Mouse (Mus musculus) layer of hippocampus, adult 18-20 months (tissue): ENCODE data around the gene Hoxd3. TPM values are rescaled to one million over a fixed set of nuclear protein-coding genes. Genes with fewer than 3 reads are reported as not detected.

ENCODE experiments used
- DNase-seq, 2 experiments: peaks; one replicate each; pipeline ENCODE4 v3.0.0; 2022; ENCODE audit warnings: low spot score in 2 of 2
- total RNA-seq, 2 experiments: library from RNA; stranded (reverse); gene quantifications; 2 replicates each; pipeline ENCODE4 v1.2.3; 2021

Hoxd3 gene
- total RNA-seq, 2 experiments from 2014 or later = not detected

DNA sequence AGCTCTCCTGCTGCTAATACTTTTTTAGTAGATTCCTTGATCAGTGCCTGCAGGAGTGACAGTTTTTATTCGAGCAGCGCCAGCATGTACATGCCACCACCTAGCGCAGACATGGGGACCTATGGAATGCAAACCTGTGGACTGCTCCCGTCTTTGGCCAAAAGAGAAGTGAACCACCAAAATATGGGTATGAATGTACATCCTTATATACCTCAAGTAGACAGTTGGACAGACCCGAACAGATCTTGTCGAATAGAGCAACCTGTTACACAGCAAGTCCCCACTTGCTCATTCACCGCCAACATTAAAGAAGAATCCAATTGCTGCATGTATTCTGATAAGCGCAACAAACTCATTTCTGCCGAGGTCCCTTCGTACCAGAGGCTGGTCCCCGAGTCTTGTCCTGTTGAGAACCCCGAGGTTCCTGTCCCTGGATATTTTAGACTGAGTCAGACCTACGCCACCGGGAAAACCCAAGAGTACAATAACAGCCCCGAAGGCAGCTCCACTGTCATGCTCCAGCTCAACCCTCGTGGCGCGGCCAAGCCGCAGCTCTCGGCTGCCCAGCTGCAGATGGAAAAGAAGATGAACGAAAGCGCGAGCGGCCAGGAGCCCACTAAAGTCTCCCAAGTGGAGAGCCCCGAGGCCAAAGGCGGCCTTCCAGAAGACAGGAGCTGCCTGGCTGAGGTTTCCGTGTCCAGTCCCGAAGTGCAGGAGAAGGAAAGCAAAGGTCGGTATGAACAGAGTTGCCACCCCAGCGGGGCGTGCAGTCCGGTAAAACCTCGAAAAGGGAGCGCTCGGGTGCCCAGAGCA is 19.5 kb upstream of the Hoxd3 start:
- DNase-seq = no peak

GRCm38 (mm10) chr2:74692808-74693431 is 18.8 kb upstream of the Hoxd3 start:
- no peak for DNase-seq

GRCm38 (mm10) chr2:74693432-74693827 is 18.3 kb upstream of the Hoxd3 start:
- no peak for DNase-seq

GRCm38 (mm10) chr2:74694066-74694465 is 17.7 kb upstream of the Hoxd3 start:
- DNase-seq = no peak

DNA sequence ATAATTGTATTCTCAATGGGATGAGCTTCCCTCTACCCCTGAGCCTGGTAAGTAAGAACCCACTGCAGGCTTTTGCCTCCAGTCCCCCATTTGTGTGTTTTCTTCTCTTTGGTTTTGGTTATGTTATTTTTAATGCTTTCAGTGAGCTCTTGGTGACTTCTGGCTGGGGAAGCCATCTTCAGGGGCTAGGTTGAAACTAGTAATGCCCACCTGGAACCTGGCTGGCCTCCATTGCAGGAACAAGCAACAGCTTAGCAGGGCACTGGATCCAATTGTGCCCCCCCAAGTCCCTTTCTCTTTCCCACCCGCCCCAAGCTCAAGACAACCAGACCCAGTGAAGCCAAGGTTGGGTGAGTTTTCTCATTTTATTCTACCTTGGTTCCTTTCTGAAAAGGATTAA is 16.3 kb upstream of the Hoxd3 start:
- DNase-seq = no peak

DNA sequence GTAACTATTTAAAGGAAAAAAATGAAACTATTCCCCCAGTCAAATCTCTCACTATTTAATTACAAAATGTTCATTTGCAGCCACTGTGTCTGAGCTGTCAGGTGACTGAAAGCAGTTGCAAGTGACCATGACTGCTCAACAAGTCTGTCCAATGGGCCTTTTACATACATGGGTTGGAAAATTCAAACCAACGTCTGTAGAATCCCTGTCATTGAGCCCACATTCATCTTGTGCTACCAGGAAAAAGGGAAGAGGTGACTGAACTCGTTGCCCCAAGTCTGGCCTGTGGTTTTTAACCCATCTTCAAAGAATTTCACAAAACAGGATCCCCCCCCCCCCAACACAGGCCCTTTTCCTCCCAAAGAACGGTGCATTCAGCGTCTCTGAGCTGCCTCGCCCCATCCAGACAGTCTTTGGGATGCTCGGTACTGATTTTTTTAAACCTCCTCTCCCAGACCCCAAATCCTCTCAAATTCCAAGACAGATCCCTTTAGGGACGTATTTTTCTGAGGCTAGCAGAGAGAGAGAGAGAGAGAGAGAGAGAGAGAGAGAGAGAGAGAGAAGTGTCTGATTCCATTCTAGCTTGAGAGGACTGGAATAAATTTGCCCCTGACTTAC is 15.8 kb upstream of the Hoxd3 start:
- DNase-seq = no peak

GRCm38 (mm10) chr2:74696442-74697335 is 15.0 kb upstream of the Hoxd3 start:
- DNase-seq = no peak

GRCm38 (mm10) chr2:74697567-74698121 is 14.1 kb upstream of the Hoxd3 start, which contains the start of gene Hoxd9:
TSS of gene Hoxd9 (plus strand) at chr2:74697727.
- no peak for DNase-seq

DNA sequence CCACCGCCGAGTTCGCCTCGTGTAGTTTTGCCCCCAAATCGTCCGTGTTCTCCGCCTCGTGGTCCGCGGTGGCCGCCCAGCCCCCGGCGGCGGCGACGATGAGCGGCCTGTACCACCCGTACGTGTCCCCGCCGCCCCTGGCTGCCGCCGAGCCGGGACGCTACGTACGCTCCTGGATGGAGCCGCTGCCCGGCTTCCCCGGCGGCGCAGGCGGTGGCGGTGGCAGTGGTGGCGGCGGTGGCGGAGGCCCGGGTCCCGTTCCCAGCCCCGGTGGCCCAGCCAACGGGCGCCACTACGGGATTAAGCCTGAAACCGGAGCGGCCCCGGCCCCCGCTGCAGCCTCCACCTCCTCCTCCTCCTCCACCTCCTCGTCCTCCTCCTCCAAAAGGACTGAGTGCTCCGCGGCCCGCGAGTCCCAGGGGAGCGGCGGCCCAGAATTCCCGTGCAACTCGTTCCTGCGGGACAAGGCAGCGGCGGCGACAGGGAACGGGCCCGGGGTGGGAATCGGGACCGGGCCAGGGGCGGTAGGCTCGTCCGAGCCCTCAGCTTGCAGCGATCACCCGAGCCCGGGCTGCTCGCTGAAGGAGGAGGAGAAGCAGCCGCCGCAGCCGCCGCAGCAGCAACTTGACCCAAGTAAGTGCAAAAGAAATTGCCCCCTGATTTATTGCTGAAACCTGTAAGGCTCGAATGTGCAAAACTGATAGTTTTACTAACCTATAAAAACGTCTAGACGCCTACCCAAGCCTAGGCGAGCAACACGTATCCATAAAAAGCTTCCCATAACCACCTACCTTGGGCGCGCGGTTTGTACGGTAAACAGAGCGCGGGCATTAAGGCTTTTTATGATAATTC is 13.3 kb upstream of the Hoxd3 start:
- no peak for DNase-seq

DNA sequence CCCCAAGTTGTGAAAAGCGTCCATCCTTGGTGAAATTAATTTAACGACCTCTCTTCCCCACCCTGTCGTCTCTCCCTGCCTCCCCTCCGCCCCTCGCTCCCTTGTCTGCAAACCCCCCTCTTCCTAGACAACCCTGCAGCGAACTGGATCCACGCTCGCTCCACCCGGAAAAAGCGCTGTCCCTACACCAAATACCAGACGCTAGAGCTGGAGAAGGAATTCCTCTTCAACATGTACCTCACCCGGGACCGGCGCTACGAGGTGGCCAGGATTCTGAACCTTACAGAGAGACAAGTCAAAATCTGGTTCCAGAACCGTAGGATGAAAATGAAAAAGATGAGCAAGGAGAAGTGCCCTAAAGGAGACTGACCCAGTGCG is 12.7 kb upstream of the Hoxd3 start:
- no peak for DNase-seq

DNA sequence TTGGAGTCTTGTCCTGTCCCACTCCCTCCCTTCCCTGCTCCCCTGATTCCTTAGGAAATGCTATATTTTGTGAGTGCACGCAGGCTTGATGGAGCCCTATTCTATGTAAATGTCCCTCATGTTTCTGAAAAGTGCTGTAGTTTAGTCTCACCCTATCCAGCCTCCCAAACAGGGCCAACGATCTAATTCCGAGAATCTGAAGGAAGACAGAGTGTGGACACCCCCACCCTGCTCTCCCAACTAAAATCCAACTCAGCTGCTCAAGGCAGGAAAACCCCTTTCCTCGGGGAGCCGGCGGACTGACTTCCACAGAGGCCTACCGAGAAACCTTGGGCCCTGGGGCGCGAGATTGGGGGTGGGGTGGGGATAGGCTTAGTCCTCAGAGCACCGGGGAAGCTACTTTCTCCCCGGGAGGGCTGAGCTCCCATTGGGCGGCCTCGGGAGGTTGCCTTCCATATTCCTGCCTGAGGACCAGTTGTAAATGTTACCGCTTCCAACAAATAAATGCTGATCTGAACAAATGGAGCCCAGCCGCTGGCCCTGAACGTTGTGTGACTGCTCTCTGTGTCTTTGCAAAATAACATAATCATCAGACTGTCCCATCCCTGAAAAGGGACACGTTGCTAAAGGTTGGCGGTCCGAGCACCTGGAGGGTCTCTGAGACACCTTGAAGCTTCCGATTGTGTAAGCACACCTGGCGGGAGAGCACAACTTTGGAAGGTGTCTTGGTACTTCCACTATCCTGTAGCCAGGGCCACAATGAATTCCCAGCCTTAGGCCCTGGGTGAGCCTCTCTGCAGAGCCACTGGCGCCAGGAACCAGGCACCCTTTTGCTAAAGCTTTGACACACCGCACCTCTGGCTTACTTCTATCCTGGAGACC is 11.8 kb upstream of the Hoxd3 start:
- DNase-seq = no peak

DNA sequence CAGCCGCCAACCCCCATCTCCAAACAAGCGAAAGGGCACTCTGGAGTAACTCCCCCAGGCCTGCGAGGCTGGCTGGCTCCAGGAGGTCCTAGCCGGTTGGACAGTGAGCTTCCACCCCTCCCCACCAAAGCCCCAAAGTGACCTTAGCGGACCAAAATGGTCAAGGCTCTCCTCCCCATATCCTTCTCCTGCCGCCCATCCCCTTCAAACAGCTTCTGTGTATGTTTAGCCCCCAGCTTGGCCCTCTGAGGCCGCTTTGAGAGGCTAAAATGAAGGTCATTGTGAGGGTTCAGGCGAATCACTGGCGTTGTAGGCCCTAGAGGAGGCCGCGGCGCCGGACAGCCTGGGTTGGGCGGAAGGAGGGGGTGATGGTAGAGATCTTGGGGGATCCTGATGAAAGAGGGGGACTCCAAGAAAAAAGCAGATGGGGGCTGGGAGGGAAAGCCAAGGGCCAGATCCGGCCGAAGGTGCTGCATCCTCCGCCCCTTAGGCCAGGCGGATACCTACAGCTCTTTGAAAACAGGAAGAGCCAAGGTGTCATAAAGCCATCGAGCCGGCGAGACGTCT is 11.1 kb upstream of the Hoxd3 start:
- no peak for DNase-seq

DNA sequence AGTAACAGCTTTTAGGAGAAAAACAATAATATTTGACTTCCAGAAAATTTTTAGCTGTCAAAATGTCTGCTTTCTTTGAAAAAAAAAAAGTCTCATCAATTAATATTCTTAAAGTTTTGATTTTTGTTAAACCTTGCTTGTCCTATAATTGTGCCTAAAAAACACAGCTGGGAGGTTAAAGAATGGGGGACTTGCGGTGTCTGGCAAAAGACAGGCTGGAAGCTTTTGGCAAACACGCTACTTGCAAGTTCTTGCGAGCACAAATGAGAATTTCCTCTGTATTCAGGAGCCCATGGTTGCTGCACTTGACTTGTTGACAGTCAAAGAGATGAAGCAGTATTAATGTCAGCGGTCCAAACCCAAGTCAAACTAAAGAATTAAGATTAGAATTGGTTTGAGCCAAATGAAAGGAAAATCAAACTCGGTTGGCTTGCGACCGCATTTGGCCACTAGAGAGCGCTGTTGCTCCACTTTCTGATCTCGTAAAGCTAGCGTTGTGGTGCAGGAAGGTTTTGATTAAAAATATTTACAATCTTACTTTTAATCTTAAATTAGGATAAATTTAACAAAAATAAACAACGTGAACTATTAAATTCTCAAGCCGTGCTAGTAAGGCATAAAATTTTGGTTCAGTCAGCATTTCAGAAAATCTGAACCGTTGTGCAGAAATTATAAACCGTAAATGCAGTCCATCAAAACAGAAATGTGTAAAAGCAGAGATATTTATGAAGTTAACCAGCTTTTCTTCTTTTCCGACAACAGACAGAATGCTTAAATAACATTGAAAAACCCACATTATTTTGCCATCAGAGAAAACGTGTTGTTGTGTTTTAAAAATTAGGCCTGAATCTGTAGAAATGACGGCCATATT is 9.5 kb upstream of the Hoxd3 start:
- DNase-seq = peak; percentile 37 to 87

- DNase-seq = no peak
Measured at GRCm38 (mm10) chr2:74702820-74703219, 8.9 kb upstream of the Hoxd3 start.

DNA sequence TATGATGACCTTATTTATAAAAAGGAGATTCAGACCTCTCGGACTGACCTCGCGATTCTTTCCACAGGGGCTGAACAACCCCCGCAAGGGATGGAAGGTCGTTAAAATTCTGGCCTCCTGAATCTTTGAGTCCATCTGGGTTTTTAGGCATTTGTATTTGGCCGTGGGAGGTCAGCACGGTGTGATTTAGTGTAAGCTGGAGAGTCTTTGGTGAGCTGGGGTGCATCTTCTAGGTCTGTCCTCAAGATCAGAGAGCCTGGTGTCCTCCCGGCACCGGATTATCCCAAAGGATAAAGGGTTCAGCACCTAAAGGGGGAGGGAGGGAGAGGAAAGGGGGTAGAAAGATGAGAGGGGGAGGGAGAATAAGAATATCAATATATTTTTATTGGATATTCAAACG is 8.4 kb upstream of the Hoxd3 start:
- no peak for DNase-seq

DNA sequence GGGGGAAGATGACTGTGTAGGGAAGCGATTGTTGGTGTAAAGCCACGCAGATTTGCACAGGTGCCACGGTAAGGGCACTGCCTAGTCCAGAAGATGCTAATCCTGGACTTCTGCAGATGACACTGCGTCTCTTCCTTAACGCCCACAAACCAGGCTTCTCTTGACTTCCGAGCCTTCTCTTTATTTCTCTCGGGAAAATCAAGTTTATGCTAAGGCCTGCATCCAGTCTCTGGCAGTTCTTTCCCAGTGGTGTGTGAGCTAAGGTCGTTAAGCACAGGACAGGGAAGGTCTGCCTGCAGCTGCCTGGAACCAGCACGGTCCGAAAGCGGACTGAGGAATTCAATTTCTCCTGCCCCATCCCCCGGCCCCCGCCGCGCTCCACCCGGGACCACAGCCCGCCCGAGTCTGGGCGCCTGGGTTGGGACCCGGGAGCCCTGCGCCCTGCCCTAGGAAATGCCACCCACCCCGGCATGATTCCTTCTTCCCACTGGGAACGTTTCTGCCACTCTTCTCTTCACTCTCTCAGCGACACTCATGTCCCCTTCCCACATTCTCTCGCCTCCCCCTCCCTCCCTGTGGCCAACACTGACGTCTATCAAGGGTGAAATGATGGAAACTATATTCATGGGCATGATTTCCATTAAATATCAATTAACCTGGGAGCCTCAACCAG is 7.9 kb upstream of the Hoxd3 start:
- no peak for DNase-seq

DNA sequence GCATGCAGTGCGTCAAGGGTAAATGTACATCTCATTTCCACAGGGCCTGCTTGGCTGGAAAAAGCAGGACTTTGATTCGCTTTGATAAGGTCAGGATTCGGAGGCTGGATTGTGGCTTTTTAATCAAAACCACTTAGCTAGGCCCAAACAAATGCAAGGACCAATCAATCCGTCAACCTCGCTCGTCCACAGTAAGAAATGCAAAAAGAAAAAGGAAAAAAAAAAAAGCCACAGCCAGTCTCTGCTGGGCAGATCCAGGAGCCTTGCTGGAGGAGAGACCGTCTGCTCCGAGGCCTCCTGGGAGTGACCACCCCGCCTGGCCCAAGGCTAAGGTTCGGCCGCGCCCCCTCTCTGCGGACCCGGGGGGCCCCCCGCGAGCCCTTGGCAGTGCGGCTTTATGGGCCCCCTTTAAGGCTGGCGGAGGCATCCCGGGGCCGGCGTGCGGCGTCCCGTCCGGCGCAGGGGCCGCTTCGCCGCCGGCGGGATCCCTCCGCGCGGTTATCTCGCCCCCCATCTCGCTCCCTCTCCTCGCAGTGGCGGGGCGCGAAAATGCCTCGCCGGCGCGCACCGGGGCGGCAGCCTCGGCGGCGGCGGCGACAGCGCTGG is 7.2 kb upstream of the Hoxd3 start, which contains the start of gene Hoxd8:
Hoxd8 (plus strand) TSS at position 223 of the 606 bp plus-strand sequence.
- DNase-seq = no peak
